In genomic region chr9:110781731-110782130, GRCm38 (mm10) we compare ENCODE assay signal across 8 mouse cellular contexts. TPM values are rescaled to one million over a fixed set of nuclear protein-coding genes. Genes with fewer than 3 reads are reported as not detected.
DNase-seq lines count a peak whose midpoint lies in the region; ATAC-seq and TF ChIP-seq lines count a peak whose summit lies in the region.

No protein-coding gene starts in this region.

- H3K4me3 ChIP-seq in E14TG2a.4 (replicated peaks; ENCODE audit: low read length), result peak overlapping the region; percentile 79
- peak overlapping the region; percentile 43 for H3K4me3 ChIP-seq in forebrain, embryonic 12.5 days (replicated peaks)
- H3K4me3 ChIP-seq in heart, embryonic 15.5 days, result peak overlapping the region; percentile 61
- peak overlapping the region; percentile 54 for H3K4me3 ChIP-seq in liver, embryonic 13.5 days (replicated peaks)
- H3K4me3 ChIP-seq in neural tube, embryonic 15.5 days (replicated peaks), result peak overlapping the region; percentile 55

- peaks cover 18% of the 10 kb centered on the region; the same call in 1 of the 2 replicates for H3K4me1 ChIP-seq in E14TG2a.4 (replicated peaks; ENCODE audit: low read depth, low read length)
- peaks cover 12% of the 10 kb centered on the region for H3K4me1 ChIP-seq in forebrain, embryonic 12.5 days
- H3K4me1 ChIP-seq in heart, embryonic 15.5 days (replicated peaks), result peaks cover 30% of the 10 kb centered on the region
- peaks cover 17% of the 10 kb centered on the region for H3K4me1 ChIP-seq in liver, embryonic 13.5 days (replicated peaks)
- peaks cover 16% of the 10 kb centered on the region for H3K4me1 ChIP-seq in neural tube, embryonic 15.5 days

- H3K27me3 ChIP-seq in E14TG2a.4 (ENCODE audit: insufficient read depth, low read length), result peaks cover 59% of the 10 kb centered on the region
- peaks cover 19% of the 10 kb centered on the region for H3K27me3 ChIP-seq in forebrain, embryonic 12.5 days
- no peaks in the 10 kb centered on the region for H3K27me3 ChIP-seq in heart, embryonic 15.5 days
- H3K27me3 ChIP-seq in liver, embryonic 13.5 days, result peaks cover 34% of the 10 kb centered on the region
- H3K27me3 ChIP-seq in neural tube, embryonic 15.5 days (replicated peaks), result peaks cover 3% of the 10 kb centered on the region; the same call in 1 of the 2 replicates

- H3K27ac ChIP-seq in forebrain, embryonic 12.5 days, result no peak overlapping the region
- H3K27ac ChIP-seq in heart, embryonic 15.5 days, result peak overlapping the region; percentile 81
- 0 out of 2 replicates have a peak overlapping the region, but pooled peaks have one; percentile 53 for H3K27ac ChIP-seq in liver, embryonic 13.5 days
- H3K27ac ChIP-seq in neural tube, embryonic 15.5 days (replicated peaks), result peak overlapping the region; percentile 87

- ATAC-seq in forebrain, embryonic 12.5 days (ENCODE audit: low FRiP score), result peak; percentile 70
- peak; percentile 82 for ATAC-seq in heart, embryonic 15.5 days (replicated peaks; ENCODE audit: insufficient number of reproducible peaks, insufficient read depth, low FRiP score, low read depth)
- peak; percentile 57 for ATAC-seq in liver, embryonic 13.5 days (ENCODE audit: low read depth)
- ATAC-seq in neural tube, embryonic 15.5 days (ENCODE audit: low FRiP score), result peak; percentile 73

- TF ChIP-seq POLR2A in brain, embryonic 14.5 days (IDR thresholded peaks at IDR 0.05; ENCODE audit: borderline replicate concordance, extremely low read depth, insufficient read depth, insufficient read length, poor library complexity, severe bottlenecking), result no peak

- H3K9ac ChIP-seq in forebrain, embryonic 12.5 days, result peak overlapping the region; percentile 59
- H3K9ac ChIP-seq in heart, embryonic 15.5 days, result peak overlapping the region; percentile 63
- H3K9ac ChIP-seq in liver, embryonic 13.5 days, result peak overlapping the region; percentile 62
- H3K9ac ChIP-seq in neural tube, embryonic 15.5 days (replicated peaks), result peak overlapping the region; percentile 79

- H3K9me3 ChIP-seq in E14TG2a.4 (ENCODE audit: low read length), result no peaks in the 10 kb centered on the region
- H3K9me3 ChIP-seq in forebrain, embryonic 12.5 days, result no peaks in the 10 kb centered on the region
- no peaks in the 10 kb centered on the region for H3K9me3 ChIP-seq in heart, embryonic 15.5 days (replicated peaks)
- H3K9me3 ChIP-seq in liver, embryonic 13.5 days (replicated peaks), result no peaks in the 10 kb centered on the region
- H3K9me3 ChIP-seq in neural tube, embryonic 15.5 days (replicated peaks), result no peaks in the 10 kb centered on the region

- peak; percentile 83 for DNase-seq in brain, embryonic 14.5 days (ENCODE audit: low read depth)
- peak; percentile 94 to 97 for DNase-seq in kidney, postnatal 36 days
- DNase-seq in liver, embryonic 13.5 days, result peak; percentile 18
- DNase-seq in urinary bladder, postnatal 10 days (ENCODE audit: low spot score), result peak; percentile 53

- H3K36me3 ChIP-seq in E14TG2a.4 (ENCODE audit: insufficient read depth, low read length), result no peaks in the 10 kb centered on the region
- H3K36me3 ChIP-seq in forebrain, embryonic 12.5 days (replicated peaks), result no peaks in the 10 kb centered on the region
- no peaks in the 10 kb centered on the region for H3K36me3 ChIP-seq in heart, embryonic 15.5 days
- no peaks in the 10 kb centered on the region for H3K36me3 ChIP-seq in liver, embryonic 13.5 days
- H3K36me3 ChIP-seq in neural tube, embryonic 15.5 days, result no peaks in the 10 kb centered on the region

- H3K4me2 ChIP-seq in forebrain, embryonic 12.5 days, result peak overlapping the region; percentile 61
- peak overlapping the region; percentile 95 for H3K4me2 ChIP-seq in heart, embryonic 15.5 days
- H3K4me2 ChIP-seq in liver, embryonic 13.5 days, result peak overlapping the region; percentile 74
- peak overlapping the region; percentile 82 for H3K4me2 ChIP-seq in neural tube, embryonic 15.5 days

- WGBS in forebrain, embryonic 12.5 days, result under 1% methylated on average over 23 of the region's 23 CpGs
- 0% methylated on average over 23 of the region's 23 CpGs for WGBS in heart, embryonic 15.5 days
- WGBS in liver, embryonic 13.5 days (ENCODE audit: insufficient replicate concordance), result under 1% methylated on average over 23 of the region's 23 CpGs
- under 1% methylated on average over 23 of the region's 23 CpGs for WGBS in neural tube, embryonic 15.5 days

- TF ChIP-seq CTCF in E14TG2a.4 (conservative IDR thresholded peaks at IDR 0.05; ENCODE audit: low read length), result no peak
- TF ChIP-seq CTCF in brain, embryonic 14.5 days (IDR thresholded peaks at IDR 0.05; ENCODE audit: borderline replicate concordance, extremely low read depth, insufficient read depth, insufficient read length), result no peak

RNA-seq across cellular contexts. Expression of gene Prss42, which starts 16.2 kb away (rescaled TPM):
- polyA plus RNA-seq in brain, embryonic 14.5 days (2012; rRNA removed), result not detected in 2 replicates
- not detected in 2 replicates for polyA plus RNA-seq in forebrain, embryonic 12.5 days (2016; fragmentation: Nextera tagmentation; extraction: Ambion mirVana)
- polyA plus RNA-seq in heart, embryonic 15.5 days (2015; fragmentation: Nextera tagmentation; extraction: Ambion mirVana), result 0.15 TPM in 1 of 2 replicates, not detected in the other
- not detected in 2 replicates for polyA plus RNA-seq in liver, embryonic 13.5 days (2015; fragmentation: Nextera tagmentation; extraction: Ambion mirVana)
- polyA plus RNA-seq in neural tube, embryonic 15.5 days (2015; fragmentation: Nextera tagmentation; extraction: Ambion mirVana), result not detected in 2 replicates

RNA-seq across cellular contexts. Expression of gene Prss44, which starts 32.1 kb away (rescaled TPM):
- not detected in 2 replicates for polyA plus RNA-seq in brain, embryonic 14.5 days (2012; rRNA removed)
- not detected in 2 replicates for polyA plus RNA-seq in forebrain, embryonic 12.5 days (2016; fragmentation: Nextera tagmentation; extraction: Ambion mirVana)
- not detected in 2 replicates for polyA plus RNA-seq in heart, embryonic 15.5 days (2015; fragmentation: Nextera tagmentation; extraction: Ambion mirVana)
- not detected in 2 replicates for polyA plus RNA-seq in liver, embryonic 13.5 days (2015; fragmentation: Nextera tagmentation; extraction: Ambion mirVana)
- not detected in 2 replicates for polyA plus RNA-seq in neural tube, embryonic 15.5 days (2015; fragmentation: Nextera tagmentation; extraction: Ambion mirVana)

RNA-seq across cellular contexts. Expression of gene Pth1r, which starts 34.8 kb away (rescaled TPM):
- polyA plus RNA-seq in brain, embryonic 14.5 days (2012; rRNA removed), result 18.0 and 24.2 TPM in 2 replicates
- 16.1 and 18.6 TPM in 2 replicates for polyA plus RNA-seq in forebrain, embryonic 12.5 days (2016; fragmentation: Nextera tagmentation; extraction: Ambion mirVana)
- 23.2 and 26.1 TPM in 2 replicates for polyA plus RNA-seq in heart, embryonic 15.5 days (2015; fragmentation: Nextera tagmentation; extraction: Ambion mirVana)
- polyA plus RNA-seq in liver, embryonic 13.5 days (2015; fragmentation: Nextera tagmentation; extraction: Ambion mirVana), result 4.7 and 5.8 TPM in 2 replicates
- 12.9 and 17.0 TPM in 2 replicates for polyA plus RNA-seq in neural tube, embryonic 15.5 days (2015; fragmentation: Nextera tagmentation; extraction: Ambion mirVana)

RNA-seq across cellular contexts. Expression of gene Myl3, which starts 40.1 kb away (rescaled TPM):
- 0.30 and 0.37 TPM in 2 replicates for polyA plus RNA-seq in brain, embryonic 14.5 days (2012; rRNA removed)
- 1.3 and 1.5 TPM in 2 replicates for polyA plus RNA-seq in forebrain, embryonic 12.5 days (2016; fragmentation: Nextera tagmentation; extraction: Ambion mirVana)
- polyA plus RNA-seq in heart, embryonic 15.5 days (2015; fragmentation: Nextera tagmentation; extraction: Ambion mirVana), result 3,797 and 4,490 TPM in 2 replicates
- 0.56 and 5.4 TPM in 2 replicates for polyA plus RNA-seq in liver, embryonic 13.5 days (2015; fragmentation: Nextera tagmentation; extraction: Ambion mirVana)
- polyA plus RNA-seq in neural tube, embryonic 15.5 days (2015; fragmentation: Nextera tagmentation; extraction: Ambion mirVana), result 1.9 and 4.1 TPM in 2 replicates

RNA-seq across cellular contexts. Expression of gene Prss43, which starts 44.8 kb away (rescaled TPM):
- not detected in 2 replicates for polyA plus RNA-seq in brain, embryonic 14.5 days (2012; rRNA removed)
- not detected in 2 replicates for polyA plus RNA-seq in forebrain, embryonic 12.5 days (2016; fragmentation: Nextera tagmentation; extraction: Ambion mirVana)
- not detected in 2 replicates for polyA plus RNA-seq in heart, embryonic 15.5 days (2015; fragmentation: Nextera tagmentation; extraction: Ambion mirVana)
- not detected in 2 replicates for polyA plus RNA-seq in liver, embryonic 13.5 days (2015; fragmentation: Nextera tagmentation; extraction: Ambion mirVana)
- not detected in 2 replicates for polyA plus RNA-seq in neural tube, embryonic 15.5 days (2015; fragmentation: Nextera tagmentation; extraction: Ambion mirVana)

Comparison
In these comparisons a context has a peak if more than half of its experiments do, and no peak if none do; other contexts are left out.
1. DNase-seq: peak in every context shown above with its lines; median percentile 96 in kidney, postnatal 36 days; 83 in brain, embryonic 14.5 days; 53 in urinary bladder, postnatal 10 days; 18 in liver, embryonic 13.5 days.